Mouse (Mus musculus) T-helper 2 cell (primary cell): Measurements from ENCODE around the gene Crabp2.

Source experiments
- in situ Hi-C: fragments of 300-600 bp; cut with MboI, MseI; formaldehyde crosslinking; loops from one replicate; pipeline ENCODE4 v1.15.1; 2025; ENCODE audit warnings: high pct_unique_total_duplicates

Gene Crabp2

DNA sequence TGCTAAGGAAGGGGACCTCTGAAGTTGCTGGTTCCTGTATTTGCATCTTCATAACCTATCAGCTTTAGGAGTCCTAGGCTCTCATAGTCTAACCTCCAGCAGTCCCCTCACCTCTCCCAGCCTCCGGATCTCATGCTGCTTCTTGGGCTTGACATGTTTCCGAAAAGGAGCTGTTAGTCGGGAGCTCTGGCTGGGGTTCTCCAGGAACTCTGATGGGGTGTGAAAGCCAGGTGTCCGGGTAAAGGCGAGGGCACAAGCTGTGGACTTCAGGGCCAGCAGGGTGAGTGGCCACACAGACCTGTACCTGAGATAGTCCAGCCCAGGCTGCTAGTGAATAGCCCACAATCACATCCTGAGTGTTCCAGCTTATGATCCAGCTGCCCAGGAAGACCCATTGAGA lies 21.0 kb upstream of the Crabp2 start:
- in situ Hi-C loops, result loop anchor here (10.0 to 25.0 kb wide), 2 partner anchors 785 to 1317 kb away; partner anchors contain the start of genes Krtcap2, Rit1 and Trim46

DNA sequence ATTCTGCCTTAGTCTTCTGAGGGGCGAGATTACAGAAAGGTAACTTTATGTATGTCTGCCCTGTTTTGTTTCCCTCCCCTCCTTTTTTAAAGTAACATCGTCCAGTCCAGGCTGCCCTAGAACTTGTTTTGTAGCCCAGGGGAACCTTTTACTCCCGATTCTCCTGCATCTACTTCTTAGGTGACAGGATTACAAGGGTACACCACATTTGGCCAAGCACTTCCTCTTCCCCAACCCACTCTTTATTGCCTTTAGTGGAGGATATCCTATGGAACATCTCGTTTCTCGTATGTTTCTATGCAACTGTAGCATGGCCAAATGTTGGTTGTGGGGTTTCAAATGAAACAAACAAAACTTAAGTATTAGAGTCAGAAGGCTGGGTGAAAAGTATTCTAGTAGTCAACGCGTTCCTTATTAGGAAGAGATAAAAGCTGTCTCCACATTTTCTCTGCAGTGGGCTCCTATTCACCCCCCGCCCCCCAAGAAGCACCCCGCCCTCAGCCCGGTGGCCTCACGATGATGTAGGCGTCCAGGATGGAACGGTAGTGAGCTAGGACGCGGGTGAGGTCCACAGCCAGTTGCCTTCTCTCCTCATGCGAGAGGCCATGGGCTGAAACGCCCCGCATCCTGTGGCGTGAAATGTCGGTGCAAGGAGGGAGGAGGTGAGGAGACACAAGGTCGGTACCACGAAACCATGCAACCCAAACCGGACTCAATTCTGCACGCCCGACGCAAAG lies 19.0 kb upstream of the Crabp2 start:
- in situ Hi-C loops, result loop anchor here (10.0 to 25.0 kb wide), 2 partner anchors 783 to 1315 kb away; partner anchors contain the start of genes Krtcap2, Rit1 and Trim46

DNA sequence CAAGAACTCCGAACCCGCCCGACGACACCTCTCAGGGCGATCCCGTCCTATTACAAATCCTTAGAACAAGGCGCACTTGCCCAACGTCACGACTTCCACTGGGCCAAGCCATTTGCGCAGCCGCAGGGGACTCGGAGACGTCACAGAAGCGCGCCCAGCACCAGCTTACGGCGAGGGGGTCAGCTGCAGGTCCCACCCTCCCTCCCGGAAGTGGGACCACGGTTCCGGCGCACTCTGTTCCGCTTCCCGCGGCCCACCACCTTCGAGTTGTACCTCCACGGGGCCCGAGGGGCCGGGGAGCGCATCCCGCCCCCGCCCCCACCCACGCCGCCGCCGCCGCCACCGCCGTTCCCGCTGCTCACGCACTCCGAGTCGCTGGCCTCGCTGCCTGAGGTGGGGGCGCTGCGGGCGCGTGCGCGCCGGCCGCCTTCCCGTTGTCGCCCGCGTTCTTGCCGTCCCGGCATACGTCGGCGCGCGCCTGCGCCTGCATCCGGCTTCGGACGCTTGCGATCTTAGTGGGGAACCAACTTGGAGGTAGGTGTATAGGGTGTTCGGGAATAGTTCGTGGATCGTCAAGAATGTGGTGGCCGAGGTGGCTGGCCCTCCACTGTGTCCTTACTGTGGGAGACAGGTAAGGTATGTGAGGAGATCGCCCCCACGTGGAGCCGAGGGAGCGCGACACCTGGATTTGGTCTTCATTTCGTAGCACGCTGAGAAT lies 18.2 kb upstream of the Crabp2 start, which contains the start of the genes Isg20l2 and Rrnad1:
Gene Isg20l2 (plus strand): TSS at position 237 of the 718 bp plus-strand sequence.
Gene Rrnad1 (minus strand): TSS at position 640 of the 718 bp plus-strand sequence.
- in situ Hi-C loops, result loop anchor here (25.0 kb wide), 1 partner anchor 782 kb away; the partner anchor contains the start of gene Rit1

DNA sequence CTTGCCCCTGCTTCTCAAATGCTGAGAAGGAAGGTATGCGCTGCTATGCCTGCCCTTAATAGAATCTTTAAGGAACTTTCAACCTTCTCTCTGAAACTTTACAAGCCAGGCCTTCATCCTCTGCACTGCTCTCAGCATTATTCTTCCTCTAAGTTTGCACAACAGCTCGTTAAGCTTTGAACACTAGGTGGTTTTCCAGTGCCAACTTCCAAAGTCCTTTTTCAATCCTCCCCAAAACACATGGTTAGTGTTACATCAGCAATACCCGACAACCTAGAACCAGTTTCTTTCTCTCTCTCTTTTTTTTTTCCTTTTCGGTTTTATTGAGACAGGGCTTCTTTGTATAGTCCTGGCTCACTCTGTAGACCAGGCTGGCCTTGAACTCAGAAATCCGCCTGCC lies 14.4 kb upstream of the Crabp2 start:
- in situ Hi-C loops, result loop anchor here (25.0 kb wide), 1 partner anchor 778 kb away; the partner anchor contains the start of gene Rit1

DNA sequence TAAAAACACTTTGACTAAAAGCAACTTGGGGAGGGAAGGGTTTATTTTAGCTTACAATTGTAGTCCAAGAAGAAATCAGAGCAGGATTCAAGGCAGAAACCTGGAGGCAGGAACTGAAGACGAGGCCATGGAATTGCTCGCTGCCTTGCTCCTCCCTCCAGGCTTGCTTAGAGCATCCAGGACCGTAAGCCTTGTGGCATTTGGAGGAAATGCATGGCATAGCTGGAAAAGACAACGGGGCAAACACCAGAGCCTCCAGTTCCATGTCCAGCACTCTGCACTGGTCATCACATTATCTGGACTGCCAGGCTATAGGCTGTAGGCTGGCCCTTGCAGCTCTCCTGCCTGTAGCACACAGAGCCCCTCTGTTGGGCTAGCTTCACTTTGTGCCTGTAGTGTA lies 14.0 kb upstream of the Crabp2 start:
- in situ Hi-C loops, result loop anchor here (25.0 kb wide), 1 partner anchor 778 kb away; the partner anchor contains the start of gene Rit1

- in situ Hi-C loops, result loop anchor here (25.0 kb wide), 1 partner anchor 777 kb away; the partner anchor contains the start of gene Rit1
Observed at GRCm38 (mm10) chr3:87935201-87935600, 13.3 kb upstream of the Crabp2 start.

DNA sequence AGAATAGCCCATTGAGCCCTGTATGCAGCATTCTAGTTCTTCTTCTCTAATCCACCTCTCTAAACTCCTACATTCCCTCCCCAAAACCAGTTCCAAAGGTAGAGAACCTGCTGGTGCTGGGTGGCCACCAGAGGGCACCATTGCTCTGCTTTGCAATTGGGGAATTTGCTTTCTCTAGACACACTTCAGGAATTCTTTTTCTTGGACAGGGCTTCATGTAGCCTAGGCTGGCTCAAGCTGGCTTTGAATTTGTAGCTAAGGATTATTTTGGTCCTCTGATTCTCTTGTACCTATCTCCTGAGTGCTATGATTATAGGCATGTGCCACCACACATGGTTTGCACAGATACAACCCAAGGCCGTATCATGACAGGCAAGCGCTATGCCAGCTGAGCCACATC lies 12.7 kb upstream of the Crabp2 start:
- in situ Hi-C loops, result loop anchor here (25.0 kb wide), 1 partner anchor 777 kb away; the partner anchor contains the start of gene Rit1

GRCm38 (mm10) chr3:87940611-87941010 lies 7.9 kb upstream of the Crabp2 start:
- in situ Hi-C loops, result loop anchor here (5.0 to 25.0 kb wide), 2 partner anchors 42 to 772 kb away; partner anchors contain the start of gene Rit1

GRCm38 (mm10) chr3:87942471-87942870 lies 6.0 kb upstream of the Crabp2 start:
- in situ Hi-C loops, result loop anchor here (5.0 to 25.0 kb wide), 2 partner anchors 40 to 770 kb away; partner anchors contain the start of gene Rit1

DNA sequence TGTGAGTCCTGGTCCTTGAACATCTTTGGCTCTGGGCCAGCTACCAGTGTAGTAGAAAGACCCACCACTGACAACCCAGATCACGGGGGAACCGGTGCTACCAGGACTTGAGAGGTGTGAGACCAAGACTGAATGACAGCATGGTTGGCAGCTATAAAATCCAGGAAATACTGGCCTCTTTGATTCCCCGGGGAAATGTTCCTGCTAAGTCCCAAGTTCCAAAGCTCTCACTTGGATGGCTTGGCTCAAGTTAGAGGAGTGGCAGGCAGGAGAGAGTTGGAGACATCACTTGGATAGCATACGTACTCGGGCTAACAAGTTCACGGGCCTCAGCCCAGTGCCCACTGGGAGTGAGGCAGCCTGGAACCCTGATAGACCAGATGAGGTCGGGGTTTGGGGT lies 4.9 kb upstream of the Crabp2 start:
- in situ Hi-C loops, result loop anchor here (5.0 to 25.0 kb wide), 2 partner anchors 39 to 769 kb away; partner anchors contain the start of gene Rit1

GRCm38 (mm10) chr3:87944838-87945600 lies 3.4 kb upstream of the Crabp2 start:
- in situ Hi-C loops, result loop anchor here (5.0 to 25.0 kb wide), 2 partner anchors 37 to 767 kb away; partner anchors contain the start of gene Rit1

DNA sequence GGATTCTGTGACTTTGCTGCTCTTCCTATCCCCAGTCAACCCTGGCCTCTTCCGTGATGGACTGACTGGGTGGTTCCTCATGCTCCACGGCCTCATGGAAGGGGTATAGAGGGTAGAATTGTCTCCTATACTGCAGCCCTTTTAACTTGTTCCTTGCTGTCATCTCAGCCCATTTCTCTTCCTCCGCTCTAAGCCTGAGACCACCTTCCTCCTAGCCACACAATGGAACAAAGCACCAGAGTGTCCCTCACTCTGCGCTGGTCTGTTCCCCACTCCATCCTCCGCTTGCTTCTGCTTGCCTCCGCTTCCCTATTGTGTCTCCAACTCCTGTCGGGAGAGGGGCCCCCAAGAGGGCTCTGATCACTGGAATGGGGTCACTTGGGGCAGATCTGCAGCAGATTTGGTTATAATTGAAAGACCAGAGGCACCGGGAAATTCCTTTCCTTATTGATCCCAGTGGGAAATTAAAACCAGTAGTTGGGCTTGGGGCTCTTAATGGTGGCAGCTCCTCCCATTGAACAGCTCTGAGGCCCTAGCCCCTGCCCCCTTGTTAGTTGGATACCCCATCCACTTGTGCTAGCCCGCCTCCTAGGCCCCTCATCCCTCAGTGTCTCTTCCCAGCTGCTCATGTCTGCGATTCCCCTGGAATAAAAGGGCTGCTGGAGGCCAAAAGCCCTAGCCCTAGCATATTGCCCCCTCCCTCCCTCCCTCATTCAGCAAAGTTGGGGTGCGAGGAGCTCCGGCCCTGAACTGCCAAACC lies 2.5 kb upstream of the Crabp2 start:
- in situ Hi-C loops, result loop anchor here (25.0 kb wide), 1 partner anchor 766 kb away; the partner anchor contains the start of gene Rit1

DNA sequence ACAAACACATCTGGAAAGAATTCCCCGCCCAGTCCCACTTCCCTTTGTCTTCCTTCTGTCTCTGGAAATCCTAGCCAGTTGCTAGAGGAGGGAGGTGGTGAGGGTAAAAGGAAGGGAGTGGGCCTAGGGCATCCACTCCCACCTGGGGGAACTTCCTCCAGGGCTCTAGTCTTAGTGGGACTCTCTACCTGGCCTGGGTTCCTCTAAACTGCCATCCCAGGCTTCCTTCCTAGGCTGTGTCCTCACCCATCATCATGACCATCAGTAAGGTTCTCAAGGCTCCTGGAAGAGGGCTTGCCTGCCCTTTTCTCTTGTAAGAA lies 2.0 kb upstream of the Crabp2 start:
- in situ Hi-C loops, result loop anchor here (25.0 kb wide), 1 partner anchor 766 kb away; the partner anchor contains the start of gene Rit1

- in situ Hi-C loops, result loop anchor here (25.0 kb wide), 1 partner anchor 765 kb away; the partner anchor contains the start of gene Rit1
Observed at GRCm38 (mm10) chr3:87947056-87947810, 1.2 kb upstream of the Crabp2 start.

GRCm38 (mm10) chr3:87947811-87948199 lies 661 bp upstream of the Crabp2 start:
- in situ Hi-C loops, result loop anchor here (25.0 kb wide), 1 partner anchor 764 kb away; the partner anchor contains the start of gene Rit1

DNA sequence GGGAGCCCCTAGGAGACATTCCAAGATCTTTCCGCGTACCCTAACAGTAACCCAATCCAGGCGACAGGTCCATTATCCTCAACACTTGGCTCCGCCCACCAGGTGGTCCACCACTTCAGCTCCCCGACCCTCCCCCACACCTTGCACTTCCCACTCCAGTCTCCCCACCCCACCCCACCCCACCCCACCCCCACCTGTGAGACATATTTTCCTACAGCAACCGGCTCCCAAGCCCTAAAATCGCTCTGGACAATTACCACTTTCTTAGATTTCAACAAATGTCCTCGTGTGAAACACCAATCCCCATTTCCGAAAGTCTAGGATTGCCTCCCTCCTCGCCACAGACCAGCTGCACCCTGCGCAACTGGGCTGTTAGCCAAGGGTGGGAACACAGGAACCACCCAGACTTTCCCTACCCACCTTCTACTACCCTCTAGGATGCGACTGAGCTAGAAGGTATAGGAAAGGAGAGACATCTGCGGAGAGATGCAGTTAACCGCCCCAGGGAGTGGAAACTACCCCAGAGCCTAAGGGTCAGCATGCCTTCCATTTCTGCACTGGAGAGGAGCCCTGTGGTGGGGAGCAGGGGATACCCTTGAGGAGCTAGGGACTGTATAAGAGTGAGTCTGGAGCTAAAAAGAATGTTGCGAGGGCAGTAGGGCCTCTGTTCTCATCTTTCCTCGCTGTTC lies 944 bp downstream of the Crabp2 start:
- in situ Hi-C loops, result loop anchor here (25.0 kb wide), 1 partner anchor 763 kb away; the partner anchor contains the start of gene Rit1

- in situ Hi-C loops, result loop anchor here (25.0 kb wide), 1 partner anchor 762 kb away; the partner anchor contains the start of gene Rit1
Observed at GRCm38 (mm10) chr3:87949955-87950515, 1.6 kb downstream of the Crabp2 start.

- in situ Hi-C loops, result no loop called here
Observed at GRCm38 (mm10) chr3:87951946-87952345, 3.5 kb downstream of the Crabp2 start.
